Mouse (Mus musculus): ENCODE measurements at regions not wholly inside any gene's neighbourhood (a gene's known extent, or its start where the extent isn't known, plus 50 kb on each side); places are given as distances from the start of the nearest gene placed in this dataset.

DNA sequence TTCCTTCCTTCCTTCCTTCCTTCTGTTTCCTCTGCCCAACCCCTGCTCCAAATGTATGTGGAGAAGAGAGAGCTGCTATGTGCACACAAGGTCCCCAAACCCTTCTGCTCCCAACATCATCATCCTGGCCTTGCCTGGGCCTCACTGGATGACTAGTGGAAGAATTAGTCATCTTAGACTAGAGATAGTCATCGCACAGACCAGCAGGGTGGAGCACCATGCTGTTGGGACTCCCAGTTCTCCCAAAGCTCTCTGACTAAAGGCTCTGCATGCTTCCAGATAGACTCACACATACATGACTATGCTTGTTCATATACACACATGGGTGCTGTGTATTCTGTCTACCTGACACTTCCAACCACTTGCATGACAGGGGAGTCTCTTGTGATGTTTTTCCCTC, 77.2 kb upstream of the Pax2 start:
- 80% methylated on average over 1 of the region's 1 CpGs for whole genome bisulfite sequencing
- Histone ChIP-seq H3K36me3 (ENCODE audit: control insufficient read depth, insufficient read depth, low read length) (no peaks in the 10 kb centered on the region), H3K4me1 (replicated peaks; ENCODE audit: control insufficient read depth, insufficient read depth, low read length) (no peaks in the 10 kb centered on the region), H3K27ac (ENCODE audit: control insufficient read depth, insufficient read depth, low read length) (no peak overlapping the region), H3K27me3 (ENCODE audit: control insufficient read depth, insufficient read depth, low read length) (peaks cover 13% of the 10 kb centered on the region), H3K4me3 (ENCODE audit: control insufficient read depth, insufficient read depth, low read length) (no peak overlapping the region)
- no peak for DNase-seq
- TF ChIP-seq CTCF (IDR thresholded peaks at IDR 0.05; ENCODE audit: borderline replicate concordance, control insufficient read depth, extremely low read depth, insufficient read depth, low read length, poor library complexity) (no peak), POLR2A (IDR thresholded peaks at IDR 0.05; ENCODE audit: control insufficient read depth, extremely low read depth, insufficient read depth, low read length, poor library complexity) (no peak)

DNA sequence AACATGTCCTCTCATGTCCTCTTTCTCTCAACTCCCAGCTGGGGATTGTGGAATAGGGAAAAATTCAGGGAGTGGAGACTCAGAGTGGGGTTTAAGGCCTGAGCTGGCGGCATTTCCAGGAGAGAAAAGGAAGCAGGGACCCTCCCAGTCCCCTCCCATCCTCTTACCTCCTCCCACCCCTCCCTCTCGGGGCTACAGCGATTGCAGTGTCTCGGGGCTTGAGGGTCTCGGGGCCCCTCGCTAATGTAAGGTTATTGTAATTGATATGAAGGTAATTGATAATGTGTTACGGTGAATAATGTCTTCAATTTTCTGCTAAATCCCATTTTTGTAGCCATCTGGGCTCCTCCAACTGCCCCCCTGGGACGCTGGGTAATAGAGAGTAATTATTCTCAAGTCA, 74.2 kb upstream of the Pax2 start:
- Histone ChIP-seq H3K4me1 (replicated peaks; ENCODE audit: control insufficient read depth, insufficient read depth, low read length) (no peaks in the 10 kb centered on the region), H3K4me3 (ENCODE audit: control insufficient read depth, insufficient read depth, low read length) (no peak overlapping the region), H3K36me3 (ENCODE audit: control insufficient read depth, insufficient read depth, low read length) (no peaks in the 10 kb centered on the region), H3K27ac (ENCODE audit: control insufficient read depth, insufficient read depth, low read length) (no peak overlapping the region), H3K27me3 (ENCODE audit: control insufficient read depth, insufficient read depth, low read length) (peaks cover 21% of the 10 kb centered on the region; the same call in 1 of the 2 replicates)
- TF ChIP-seq POLR2A (IDR thresholded peaks at IDR 0.05; ENCODE audit: control insufficient read depth, extremely low read depth, insufficient read depth, low read length, poor library complexity): no peak
- no peak for TF ChIP-seq CTCF (IDR thresholded peaks at IDR 0.05; ENCODE audit: borderline replicate concordance, control insufficient read depth, extremely low read depth, insufficient read depth, low read length, poor library complexity)
- 27% methylated on average over 8 of the region's 8 CpGs for WGBS
- DNase-seq: no peak

DNA sequence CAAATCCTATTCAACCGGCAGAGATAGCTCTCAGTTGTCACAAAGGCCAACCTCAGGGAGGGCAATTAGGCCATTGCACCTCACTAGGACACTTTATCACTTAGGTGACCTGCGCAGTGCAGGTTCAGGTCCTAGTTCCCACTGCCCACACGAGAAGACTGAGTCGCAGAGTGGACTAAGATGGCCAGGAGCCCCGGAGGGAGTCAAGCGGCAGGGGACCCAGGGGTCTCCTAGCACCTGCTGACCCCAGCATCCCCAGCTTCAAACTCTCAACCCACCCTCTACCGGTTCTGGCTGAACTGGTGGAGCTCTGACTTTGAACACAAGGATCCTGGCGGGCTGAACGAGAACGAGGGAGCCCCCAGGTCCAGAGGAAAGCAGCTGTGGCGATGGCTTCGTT, 72.7 kb upstream of the Pax2 start:
- Histone ChIP-seq H3K4me3 (ENCODE audit: control insufficient read depth, insufficient read depth, low read length) (no peak overlapping the region), H3K27me3 (ENCODE audit: control insufficient read depth, insufficient read depth, low read length) (peaks cover 21% of the 10 kb centered on the region; the same call in 1 of the 2 replicates), H3K4me1 (replicated peaks; ENCODE audit: control insufficient read depth, insufficient read depth, low read length) (no peaks in the 10 kb centered on the region), H3K36me3 (ENCODE audit: control insufficient read depth, insufficient read depth, low read length) (no peaks in the 10 kb centered on the region), H3K27ac (ENCODE audit: control insufficient read depth, insufficient read depth, low read length) (no peak overlapping the region)
- WGBS: 8% methylated on average over 12 of the region's 12 CpGs
- TF ChIP-seq POLR2A (IDR thresholded peaks at IDR 0.05; ENCODE audit: control insufficient read depth, extremely low read depth, insufficient read depth, low read length, poor library complexity): no peak
- no peak for TF ChIP-seq CTCF (IDR thresholded peaks at IDR 0.05; ENCODE audit: borderline replicate concordance, control insufficient read depth, extremely low read depth, insufficient read depth, low read length, poor library complexity)
- DNase-seq: no peak

DNA sequence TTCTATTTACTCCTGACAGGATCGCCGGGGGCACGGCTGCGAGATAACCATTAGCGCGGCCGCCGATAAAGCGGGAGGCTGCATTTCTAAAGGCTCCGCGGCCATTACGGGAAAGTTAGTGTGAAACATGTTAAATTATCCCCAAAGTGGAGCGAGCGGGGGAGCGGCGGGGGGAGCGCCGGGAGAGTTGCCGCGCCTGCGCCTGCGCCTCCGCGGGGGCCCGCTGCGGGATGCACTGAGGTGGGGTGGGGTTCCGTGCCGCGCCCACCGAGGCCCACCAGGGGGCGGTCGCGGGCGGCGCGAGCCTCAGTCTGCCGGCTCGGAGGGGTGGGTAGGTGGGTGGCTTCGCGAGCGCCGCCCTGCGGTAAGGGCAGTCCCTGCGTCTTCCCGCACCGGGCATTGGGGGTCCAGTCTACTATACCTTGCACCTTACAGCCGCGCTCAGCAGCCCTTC, 71.8 kb upstream of the Pax2 start:
- Histone ChIP-seq H3K27ac (ENCODE audit: control insufficient read depth, insufficient read depth, low read length) (no peak overlapping the region), H3K27me3 (ENCODE audit: control insufficient read depth, insufficient read depth, low read length) (peaks cover 21% of the 10 kb centered on the region; the same call in 1 of the 2 replicates), H3K36me3 (ENCODE audit: control insufficient read depth, insufficient read depth, low read length) (no peaks in the 10 kb centered on the region), H3K4me1 (replicated peaks; ENCODE audit: control insufficient read depth, insufficient read depth, low read length) (no peaks in the 10 kb centered on the region), H3K4me3 (ENCODE audit: control insufficient read depth, insufficient read depth, low read length) (no peak overlapping the region)
- 6% methylated on average over 48 of the region's 48 CpGs for WGBS
- TF ChIP-seq POLR2A (IDR thresholded peaks at IDR 0.05; ENCODE audit: control insufficient read depth, extremely low read depth, insufficient read depth, low read length, poor library complexity): no peak
- TF ChIP-seq CTCF (IDR thresholded peaks at IDR 0.05; ENCODE audit: borderline replicate concordance, control insufficient read depth, extremely low read depth, insufficient read depth, low read length, poor library complexity): peak; percentile 77
- DNase-seq: peak; percentile 25

DNA sequence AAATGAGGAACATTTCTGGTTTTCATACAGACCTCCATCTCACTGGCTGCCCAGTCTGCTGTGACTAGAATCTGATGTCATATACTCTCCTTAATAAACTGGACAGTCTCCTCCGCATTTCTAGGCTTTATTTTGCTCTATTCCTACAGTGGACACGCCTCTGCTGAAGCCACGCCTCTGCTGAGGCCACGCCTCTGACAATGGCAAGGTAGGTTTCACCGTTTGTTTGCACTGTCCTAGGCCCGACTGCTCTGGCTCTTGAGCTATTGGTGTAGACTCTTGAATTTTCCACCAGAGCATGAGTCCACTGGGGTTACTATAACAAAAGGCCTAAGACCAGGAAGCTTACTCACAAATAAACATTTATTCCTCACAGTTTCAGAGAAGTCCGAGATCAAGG, 69.8 kb upstream of the Pax2 start:
- Histone ChIP-seq H3K27me3 (ENCODE audit: control insufficient read depth, insufficient read depth, low read length) (peaks cover 21% of the 10 kb centered on the region; the same call in 1 of the 2 replicates), H3K27ac (ENCODE audit: control insufficient read depth, insufficient read depth, low read length) (no peak overlapping the region), H3K4me1 (replicated peaks; ENCODE audit: control insufficient read depth, insufficient read depth, low read length) (no peaks in the 10 kb centered on the region), H3K4me3 (ENCODE audit: control insufficient read depth, insufficient read depth, low read length) (no peak overlapping the region), H3K36me3 (ENCODE audit: control insufficient read depth, insufficient read depth, low read length) (no peaks in the 10 kb centered on the region)
- no peak for DNase-seq
- no peak for TF ChIP-seq CTCF (IDR thresholded peaks at IDR 0.05; ENCODE audit: borderline replicate concordance, control insufficient read depth, extremely low read depth, insufficient read depth, low read length, poor library complexity)
- TF ChIP-seq POLR2A (IDR thresholded peaks at IDR 0.05; ENCODE audit: control insufficient read depth, extremely low read depth, insufficient read depth, low read length, poor library complexity): no peak
- 46% methylated on average over 7 of the region's 7 CpGs for WGBS

DNA sequence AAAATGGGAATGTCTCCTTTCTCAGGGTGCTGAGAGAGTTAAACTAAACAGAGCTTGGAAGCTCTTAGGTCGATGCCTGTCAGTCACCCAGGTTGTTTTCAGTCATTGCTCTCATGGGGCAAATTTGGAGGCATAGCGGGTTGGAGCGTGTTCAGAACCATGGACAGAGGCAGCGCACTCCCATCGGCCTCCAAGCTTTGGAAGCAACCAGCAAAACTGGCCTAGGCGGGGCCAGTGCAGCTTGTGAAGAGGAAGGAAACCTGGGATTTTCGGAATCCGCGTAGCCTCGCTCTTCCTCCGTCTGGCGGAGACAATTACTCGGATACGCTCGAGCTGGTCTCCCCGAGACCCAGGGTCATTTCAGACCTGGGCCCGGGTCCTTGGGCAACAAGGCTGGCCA, 63.4 kb upstream of the Pax2 start:
- TF ChIP-seq CTCF (IDR thresholded peaks at IDR 0.05; ENCODE audit: borderline replicate concordance, control insufficient read depth, extremely low read depth, insufficient read depth, low read length, poor library complexity): no peak
- no peak for TF ChIP-seq POLR2A (IDR thresholded peaks at IDR 0.05; ENCODE audit: control insufficient read depth, extremely low read depth, insufficient read depth, low read length, poor library complexity)
- DNase-seq: peak; percentile 9
- no peaks in the 10 kb centered on the region; the same call in 1 of the 2 replicates for H3K27me3 ChIP-seq (ENCODE audit: control insufficient read depth, insufficient read depth, low read length)
- H3K36me3 ChIP-seq (ENCODE audit: control insufficient read depth, insufficient read depth, low read length): no peaks in the 10 kb centered on the region
- H3K4me3 ChIP-seq (ENCODE audit: control insufficient read depth, insufficient read depth, low read length): no peak overlapping the region
- no peak overlapping the region for H3K27ac ChIP-seq (ENCODE audit: control insufficient read depth, insufficient read depth, low read length)
- no peaks in the 10 kb centered on the region for H3K4me1 ChIP-seq (replicated peaks; ENCODE audit: control insufficient read depth, insufficient read depth, low read length)
- WGBS: 5% methylated on average over 17 of the region's 17 CpGs

- Histone ChIP-seq H3K4me3 (ENCODE audit: control insufficient read depth, insufficient read depth, low read length) (no peak overlapping the region), H3K27ac (ENCODE audit: control insufficient read depth, insufficient read depth, low read length) (no peak overlapping the region), H3K27me3 (ENCODE audit: control insufficient read depth, insufficient read depth, low read length) (no peaks in the 10 kb centered on the region; the same call in 1 of the 2 replicates), H3K4me1 (replicated peaks; ENCODE audit: control insufficient read depth, insufficient read depth, low read length) (no peaks in the 10 kb centered on the region), H3K36me3 (ENCODE audit: control insufficient read depth, insufficient read depth, low read length) (no peaks in the 10 kb centered on the region)
- DNase-seq: no peak
- 6% methylated on average over 16 of the region's 16 CpGs for WGBS
- TF ChIP-seq POLR2A (IDR thresholded peaks at IDR 0.05; ENCODE audit: control insufficient read depth, extremely low read depth, insufficient read depth, low read length, poor library complexity): no peak
- TF ChIP-seq CTCF (IDR thresholded peaks at IDR 0.05; ENCODE audit: borderline replicate concordance, control insufficient read depth, extremely low read depth, insufficient read depth, low read length, poor library complexity): no peak
Measured at GRCm38 (mm10) chr19:44692816-44693215, 63.0 kb upstream of the Pax2 start.
